Mouse (Mus musculus): ENCODE measurements at regions not wholly inside any gene's neighbourhood (a gene's known extent, or its start where the extent isn't known, plus 50 kb on each side); places are given as distances from the start of the nearest gene placed in this dataset.

DNA sequence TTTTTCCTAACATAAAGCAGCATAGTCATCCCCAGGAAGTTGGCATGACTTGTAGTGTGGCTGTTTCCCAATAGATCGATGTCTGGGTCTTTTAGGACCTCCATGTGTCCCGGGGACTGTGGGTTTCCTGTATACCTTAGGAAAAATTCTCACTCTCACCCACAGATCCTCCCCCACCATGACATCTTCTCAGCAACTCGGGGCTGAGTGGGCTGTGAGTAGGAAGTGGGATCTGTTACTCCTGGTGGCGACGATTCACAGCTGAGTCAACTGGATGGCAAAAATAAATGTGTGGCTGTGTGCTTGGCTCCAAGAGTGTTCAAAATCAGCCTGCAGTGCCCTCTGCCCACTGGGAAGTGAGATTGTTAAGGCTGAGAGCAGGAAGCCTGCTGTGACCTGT, 107.9 kb upstream of the Wdr11 start:
- TF ChIP-seq POLR2A (IDR thresholded peaks at IDR 0.05; ENCODE audit: borderline replicate concordance, low read depth, low read length) (no peak), CTCF (IDR thresholded peaks at IDR 0.05; ENCODE audit: low read depth, low read length) (no peak)
